Mouse (Mus musculus) stomach, embryonic 14.5 days (tissue): ENCODE data around the gene Fam83b. TPM values are rescaled to one million over a fixed set of nuclear protein-coding genes. Genes with fewer than 3 reads are reported as not detected.
A peak's percentile ranks its signal among the peaks of the same experiment; 100 is the strongest.

Experiments
- ATAC-seq: fragments of 200-750 bp; cut with Nextera tagmentation; 2 replicates; pipeline ENCODE4 v1.8.0; 2017; ENCODE audit warnings: low read depth, moderate TSS enrichment; ENCODE audit not compliant: insufficient number of reproducible peaks, insufficient read depth, low FRiP score
- H3K27ac ChIP-seq: fragments of 300-500 bp; sonication (generic); 2 replicates; pipeline ENCODE4 v1.5.1; 2014; ENCODE audit warnings: mild to moderate bottlenecking, low read length, moderate library complexity, mixed read lengths
- H3K27me3 ChIP-seq: fragments of 300-500 bp; sonication (generic); 2 replicates; pipeline ENCODE4 v1.6.1; 2014; ENCODE audit warnings: low read length, control low read depth, mixed read lengths; ENCODE audit not compliant: control insufficient read depth, insufficient read depth
- H3K36me3 ChIP-seq: fragments of 300-500 bp; sonication (generic); 2 replicates; pipeline ENCODE4 v1.6.1; 2014; ENCODE audit warnings: mild to moderate bottlenecking, control low read depth, low read length, moderate library complexity, mixed read lengths; ENCODE audit not compliant: control insufficient read depth, insufficient read depth
- H3K4me1 ChIP-seq: fragments of 300-500 bp; sonication (generic); 2 replicates; pipeline ENCODE4 v1.6.1; 2014; ENCODE audit warnings: low read length, control low read depth, mixed read lengths; ENCODE audit not compliant: control insufficient read depth, insufficient read depth
- H3K4me2 ChIP-seq: fragments of 300-500 bp; sonication (generic); replicated peaks from 2 replicates; pipeline ENCODE4 v1.6.1; 2014; ENCODE audit warnings: low read depth, low read length, control low read depth
- H3K4me3 ChIP-seq: fragments of 300-500 bp; sonication (generic); 2 replicates; pipeline ENCODE4 v1.5.1; 2014; ENCODE audit warnings: low read depth, low read length, control low read depth
- H3K9ac ChIP-seq: fragments of 300-500 bp; sonication (generic); replicated peaks from 2 replicates; pipeline ENCODE4 v1.6.1; 2014; ENCODE audit warnings: low read depth, mild to moderate bottlenecking, control low read depth, low read length, moderate library complexity, mixed read lengths
- H3K9me3 ChIP-seq: fragments of 300-500 bp; sonication (generic); 2 replicates; pipeline ENCODE4 v1.6.1; 2016; ENCODE audit warnings: low read depth, low read length, control low read depth; ENCODE audit not compliant: control insufficient read depth
- WGBS: fragments of 180-500 bp; shearing (Covaris S2); extraction: QIAGEN DNeasy Blood & Tissue Kit; methylation state at CpG from one replicate; pipeline ENCODE4 v1.1.7; 2014; 5-methylcytosine and 5-hydroxymethylcytosine counted together
- polyA plus RNA-seq: library from polyadenylated mRNA; unstranded; fragments of >200 nt; fragmentation: Nextera tagmentation; extraction: Ambion mirVana; gene quantifications from 2 replicates; pipeline ENCODE4 v1.2.1, GENCODE M21; 2014

The Fam83b gene
- polyA plus RNA-seq, 1 experiment from 2014 or later, result 10.4 TPM

DNA sequence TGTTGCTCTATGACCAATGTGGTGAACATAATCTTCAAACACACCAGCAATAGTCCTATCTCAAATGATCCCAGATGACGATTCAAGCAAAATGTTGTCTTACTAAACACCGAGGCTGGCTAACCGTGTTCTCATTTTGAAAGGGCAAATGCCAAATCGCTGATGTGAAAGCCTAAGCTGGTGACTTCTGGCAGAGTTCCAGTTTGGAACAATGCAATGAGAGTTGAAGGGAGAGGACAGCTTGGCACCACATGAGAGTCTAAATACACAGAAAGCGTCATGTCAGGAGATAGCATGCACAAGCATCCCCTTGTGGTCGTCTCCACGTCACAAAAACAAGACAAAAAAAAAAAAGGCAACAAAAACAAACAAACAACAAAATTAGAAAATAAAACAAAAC lies 27.6 kb downstream of the Fam83b start:
- no peak overlapping the region for H3K4me2 ChIP-seq
- H3K4me3 ChIP-seq, result no peak overlapping the region
- no peaks in the 10 kb centered on the region for H3K4me1 ChIP-seq
- no peak overlapping the region for H3K9ac ChIP-seq
- H3K9me3 ChIP-seq, result no peaks in the 10 kb centered on the region
- 83% methylated on average over 7 of the region's 7 CpGs for WGBS
- ATAC-seq, result no peak
- H3K36me3 ChIP-seq, result no peaks in the 10 kb centered on the region
- H3K27me3 ChIP-seq, result no peaks in the 10 kb centered on the region
- no peak overlapping the region for H3K27ac ChIP-seq

DNA sequence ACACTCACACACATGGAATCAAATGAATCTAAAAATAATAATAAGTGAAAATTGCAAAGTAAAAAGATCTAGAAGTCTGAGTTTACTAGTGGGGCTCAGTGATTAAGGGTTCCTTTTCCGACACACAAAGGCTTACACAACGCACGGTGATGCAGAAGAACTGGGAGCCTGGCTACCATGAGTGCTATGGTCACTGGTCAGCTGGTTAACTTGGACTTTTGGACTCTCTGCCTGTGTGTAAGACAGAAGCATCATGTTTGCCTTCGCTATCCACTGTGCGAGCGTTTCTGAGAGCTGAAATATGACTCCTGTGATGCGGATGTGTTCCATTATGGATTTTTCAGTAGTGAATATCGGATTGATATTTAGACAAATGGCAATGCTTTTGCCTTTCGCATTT lies 30.9 kb downstream of the Fam83b start:
- 74% methylated on average over 9 of the region's 9 CpGs for WGBS

DNA sequence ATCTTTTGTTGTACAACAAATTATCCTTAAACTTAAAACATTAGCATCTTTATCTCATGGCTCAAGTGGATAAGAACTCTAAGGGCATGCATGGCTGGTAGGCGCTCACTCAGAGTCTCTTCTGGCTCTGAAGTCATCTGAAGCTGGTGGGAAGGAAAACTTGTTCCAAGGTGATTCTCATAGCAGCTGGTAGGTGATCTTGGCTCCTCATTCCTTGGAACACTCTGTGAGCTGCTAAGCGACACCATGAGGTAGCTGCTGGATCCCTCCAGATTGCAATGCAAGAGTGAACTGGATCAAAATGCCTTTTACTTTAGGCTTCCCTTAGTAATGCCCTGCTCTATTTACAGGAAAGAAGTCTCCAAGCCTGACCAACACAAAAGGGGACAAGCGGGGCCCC lies 34.5 kb downstream of the Fam83b start:
- Histone ChIP-seq H3K36me3 (no peaks in the 10 kb centered on the region), H3K4me3 (no peak overlapping the region), H3K27ac (no peak overlapping the region), H3K4me2 (no peak overlapping the region), H3K4me1 (no peaks in the 10 kb centered on the region), H3K9ac (no peak overlapping the region), H3K27me3 (no peaks in the 10 kb centered on the region), H3K9me3 (no peaks in the 10 kb centered on the region)
- WGBS, result 86% methylated on average over 3 of the region's 3 CpGs
- ATAC-seq, result no peak

More for the DNA sequence above, 30.9 kb downstream of the Fam83b start:
- H3K9me3 ChIP-seq, result no peaks in the 10 kb centered on the region
- no peak overlapping the region for H3K4me3 ChIP-seq
- peak; percentile 49; the same call in 1 of the 2 replicates for ATAC-seq
- no peak overlapping the region for H3K9ac ChIP-seq
- H3K27ac ChIP-seq, result no peak overlapping the region
- no peaks in the 10 kb centered on the region for H3K27me3 ChIP-seq
- H3K4me1 ChIP-seq, result no peaks in the 10 kb centered on the region
- H3K4me2 ChIP-seq, result no peak overlapping the region
- H3K36me3 ChIP-seq, result no peaks in the 10 kb centered on the region

DNA sequence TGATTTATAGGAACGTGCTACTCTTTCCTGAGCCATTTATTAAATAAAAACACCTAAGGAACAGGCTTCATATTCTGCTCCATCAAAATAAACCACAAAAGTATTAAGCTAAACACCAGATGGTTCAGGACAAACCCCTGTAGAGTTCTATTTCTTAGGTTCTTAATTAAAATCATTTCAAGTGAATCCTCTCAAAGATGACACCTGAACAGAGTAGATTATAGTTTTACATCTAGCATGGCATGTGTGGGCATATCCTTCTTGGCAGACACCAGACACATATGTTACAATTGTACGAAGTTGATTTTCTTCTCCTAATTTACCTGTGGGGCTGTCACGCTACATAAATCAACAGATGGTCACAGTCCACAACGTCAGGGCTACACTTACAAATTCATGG lies 35.5 kb downstream of the Fam83b start:
- 85% methylated on average over 4 of the region's 4 CpGs for WGBS
- Histone ChIP-seq H3K9me3 (no peaks in the 10 kb centered on the region), H3K27me3 (no peaks in the 10 kb centered on the region), H3K4me1 (no peaks in the 10 kb centered on the region), H3K9ac (no peak overlapping the region), H3K4me3 (no peak overlapping the region), H3K4me2 (no peak overlapping the region), H3K27ac (no peak overlapping the region), H3K36me3 (no peaks in the 10 kb centered on the region)
- ATAC-seq, result no peak

DNA sequence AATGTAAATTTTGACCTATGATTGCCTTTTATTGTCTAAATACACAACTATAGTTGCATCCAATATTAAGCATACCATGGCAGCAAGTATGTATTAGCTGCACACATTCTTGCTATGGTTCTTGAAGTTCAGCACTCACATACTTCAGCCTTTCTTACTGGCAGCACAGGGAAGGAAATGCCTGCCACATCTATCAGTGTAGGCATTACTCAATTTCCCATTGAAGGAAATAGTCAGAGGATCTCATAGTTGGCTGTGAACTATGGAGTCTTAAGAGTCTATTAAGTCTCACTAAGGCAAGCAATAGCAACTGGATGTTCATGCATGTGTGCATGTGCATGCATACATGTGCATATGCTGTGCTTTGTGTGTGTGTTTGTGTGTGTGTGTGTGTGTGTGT lies 41.3 kb downstream of the Fam83b start:
- no peaks in the 10 kb centered on the region for H3K27me3 ChIP-seq
- no peaks in the 10 kb centered on the region for H3K9me3 ChIP-seq
- no peaks in the 10 kb centered on the region for H3K36me3 ChIP-seq
- H3K4me3 ChIP-seq, result no peak overlapping the region
- no peak for ATAC-seq
- no peak overlapping the region for H3K4me2 ChIP-seq
- no peak overlapping the region for H3K9ac ChIP-seq
- no peak overlapping the region for H3K27ac ChIP-seq
- H3K4me1 ChIP-seq, result no peaks in the 10 kb centered on the region

DNA sequence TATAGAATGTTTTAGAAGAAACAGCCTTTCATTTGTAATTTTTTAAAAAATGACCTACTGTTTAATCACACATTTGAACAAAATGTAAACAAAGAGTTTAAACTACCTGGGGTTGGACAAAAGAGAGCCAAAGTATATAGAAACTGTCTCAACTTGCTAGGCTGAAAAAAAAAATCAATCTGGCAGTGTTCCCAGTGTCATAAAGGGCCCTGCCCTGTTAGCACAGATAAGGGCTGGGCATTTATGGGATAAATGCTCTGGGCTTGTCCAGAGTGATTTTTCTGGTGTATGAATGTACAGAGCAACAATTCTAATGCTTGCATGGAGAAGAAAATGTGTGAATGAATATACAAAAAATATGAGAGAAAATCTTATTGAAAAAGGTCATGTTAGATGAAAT lies 43.8 kb downstream of the Fam83b start:
- H3K9ac ChIP-seq, result no peak overlapping the region
- no peaks in the 10 kb centered on the region for H3K9me3 ChIP-seq
- H3K4me3 ChIP-seq, result no peak overlapping the region
- H3K27ac ChIP-seq, result peak overlapping the region; percentile 39; the same call in 1 of the 2 replicates
- H3K27me3 ChIP-seq, result no peaks in the 10 kb centered on the region
- H3K4me1 ChIP-seq, result no peaks in the 10 kb centered on the region
- H3K4me2 ChIP-seq, result no peak overlapping the region
- H3K36me3 ChIP-seq, result no peaks in the 10 kb centered on the region
- ATAC-seq, result peak; percentile 61; the same call in 1 of the 2 replicates

DNA sequence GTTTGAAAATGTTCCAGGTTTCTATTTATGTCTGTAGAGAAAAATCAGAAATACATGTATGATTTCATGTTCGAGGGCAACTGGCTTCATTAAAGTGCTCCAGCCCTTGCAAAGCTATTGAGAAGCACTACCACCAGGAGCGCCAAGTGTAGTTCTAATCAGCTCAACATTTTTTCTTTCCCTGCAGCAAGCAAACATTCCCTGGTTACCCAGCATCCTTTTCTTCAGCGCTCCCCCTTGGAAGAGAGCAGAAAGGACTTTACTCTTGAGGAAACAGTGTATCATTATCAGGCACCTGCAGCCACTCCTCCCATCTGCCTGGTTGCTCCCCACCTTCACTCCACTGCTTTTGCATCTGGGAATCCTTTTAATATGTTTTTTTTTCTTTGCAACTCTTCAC lies 45.3 kb downstream of the Fam83b start:
- no peak overlapping the region for H3K9ac ChIP-seq
- H3K27me3 ChIP-seq, result no peaks in the 10 kb centered on the region
- H3K4me2 ChIP-seq, result no peak overlapping the region
- no peaks in the 10 kb centered on the region for H3K9me3 ChIP-seq
- H3K27ac ChIP-seq, result peak overlapping the region; percentile 16; the same call in 1 of the 2 replicates
- H3K4me1 ChIP-seq, result no peaks in the 10 kb centered on the region
- 73% methylated on average over 3 of the region's 3 CpGs for WGBS
- no peak overlapping the region for H3K4me3 ChIP-seq
- peak; percentile 58; the same call in 1 of the 2 replicates for ATAC-seq
- no peaks in the 10 kb centered on the region for H3K36me3 ChIP-seq

DNA sequence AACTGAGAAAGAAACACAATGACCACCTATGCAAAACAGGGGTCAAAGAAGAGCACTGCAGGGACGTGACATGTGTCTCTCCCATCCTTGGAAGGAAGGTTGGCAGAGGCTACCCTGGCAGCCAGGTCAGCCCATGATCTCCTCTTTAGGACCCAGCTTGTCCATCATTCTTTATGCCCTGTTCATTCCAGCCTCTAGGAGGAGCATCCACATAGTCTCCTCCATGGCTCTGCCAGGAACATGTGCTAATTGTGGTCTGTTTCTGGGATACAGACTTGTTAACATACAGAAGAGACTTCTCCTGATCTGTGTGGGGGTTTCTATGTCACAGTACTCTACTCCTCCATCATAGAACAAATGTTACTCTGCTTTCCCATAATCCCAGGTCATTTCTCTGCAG lies 48.3 kb downstream of the Fam83b start:
- H3K4me2 ChIP-seq, result no peak overlapping the region
- no peak for ATAC-seq
- H3K4me1 ChIP-seq, result no peaks in the 10 kb centered on the region
- H3K9me3 ChIP-seq, result no peaks in the 10 kb centered on the region
- H3K9ac ChIP-seq, result no peak overlapping the region
- no peaks in the 10 kb centered on the region for H3K27me3 ChIP-seq
- H3K27ac ChIP-seq, result no peak overlapping the region
- H3K36me3 ChIP-seq, result no peaks in the 10 kb centered on the region
- no peak overlapping the region for H3K4me3 ChIP-seq
- 77% methylated on average over 1 of the region's 1 CpGs for WGBS

DNA sequence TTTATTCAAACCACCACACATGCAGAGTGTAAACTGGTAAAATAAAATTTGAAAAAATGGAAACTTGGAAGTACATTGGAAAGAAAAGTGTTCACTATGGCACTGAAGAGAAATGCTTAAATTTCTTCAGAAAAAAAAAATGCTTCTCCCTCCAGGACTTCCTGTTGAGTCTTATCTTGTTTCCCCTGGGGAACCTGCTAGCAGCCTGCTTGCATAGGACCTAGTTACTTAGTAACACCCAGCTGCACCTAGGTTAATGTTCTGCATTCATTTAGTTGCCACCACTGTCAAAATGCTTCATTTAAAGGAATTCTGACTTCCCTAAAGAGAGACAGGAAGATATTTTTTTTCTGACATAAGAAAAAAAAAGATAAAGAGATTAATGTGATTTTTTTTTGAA lies 61.3 kb downstream of the Fam83b start:
- no peaks in the 10 kb centered on the region for H3K27me3 ChIP-seq
- no peaks in the 10 kb centered on the region for H3K4me1 ChIP-seq
- no peak overlapping the region for H3K4me2 ChIP-seq
- no peak overlapping the region for H3K27ac ChIP-seq
- no peak overlapping the region for H3K4me3 ChIP-seq
- no peaks in the 10 kb centered on the region for H3K36me3 ChIP-seq
- H3K9me3 ChIP-seq, result no peaks in the 10 kb centered on the region
- no peak for ATAC-seq
- H3K9ac ChIP-seq, result no peak overlapping the region
